Comparison of ENCODE assay signal across 8 mouse cellular contexts in genomic region chr15:77342962-77343526, GRCm38 (mm10). TPM values are rescaled to one million over a fixed set of nuclear protein-coding genes. Genes with fewer than 3 reads are reported as not detected.
DNase-seq lines count a peak whose midpoint lies in the region; ATAC-seq lines count a peak whose summit lies in the region.

No protein-coding gene starts in this region.

- peak; percentile 26 for DNase-seq in heart, adult 8-10 months (ENCODE audit: low spot score)
- no peak for DNase-seq in heart, adult 18-20 months
- DNase-seq in adipocyte (ENCODE audit: low spot score), result no peak
- no peak for DNase-seq in gastrocnemius, postnatal 4 days (ENCODE audit: low spot score in 2 of 2)
- no peak for DNase-seq in gastrocnemius, postnatal 10 days

- peaks cover 21% of the 10 kb centered on the region for H3K4me1 ChIP-seq in hindbrain, embryonic 15.5 days (replicated peaks)
- peaks cover 18% of the 10 kb centered on the region for H3K4me1 ChIP-seq in midbrain, embryonic 12.5 days

- peak overlapping the region; percentile 48 for H3K4me2 ChIP-seq in hindbrain, embryonic 15.5 days
- H3K4me2 ChIP-seq in midbrain, embryonic 12.5 days (replicated peaks), result peak overlapping the region; percentile 51

- peak overlapping the region; percentile 27 for H3K9ac ChIP-seq in hindbrain, embryonic 15.5 days
- peak overlapping the region; percentile 43; the same call in 1 of the 2 replicates for H3K9ac ChIP-seq in midbrain, embryonic 12.5 days (replicated peaks)

- WGBS in hindbrain, embryonic 15.5 days, result 24% methylated on average over 18 of the region's 18 CpGs
- 33% methylated on average over 18 of the region's 18 CpGs for WGBS in midbrain, embryonic 12.5 days

- peak overlapping the region; percentile 13; the same call in 1 of the 2 replicates for H3K4me3 ChIP-seq in hindbrain, embryonic 15.5 days
- H3K4me3 ChIP-seq in midbrain, embryonic 12.5 days, result peak overlapping the region; percentile 23

- ATAC-seq in common myeloid progenitor, adult 5-6 weeks (replicated peaks; ENCODE audit: low read depth, poor library complexity, severe bottlenecking), result 0 out of 2 replicates have a peak, but pooled peaks have one; percentile 9
- ATAC-seq in hindbrain, embryonic 15.5 days (ENCODE audit: low FRiP score, low read depth), result peak; percentile 29; the same call in 1 of the 2 replicates
- ATAC-seq in midbrain, embryonic 12.5 days (ENCODE audit: low FRiP score, low read depth), result 0 out of 2 replicates have a peak, but pooled peaks have one; percentile 19

- no peaks in the 10 kb centered on the region for H3K27me3 ChIP-seq in hindbrain, embryonic 15.5 days
- peaks cover 3% of the 10 kb centered on the region for H3K27me3 ChIP-seq in midbrain, embryonic 12.5 days

- no peaks in the 10 kb centered on the region for H3K36me3 ChIP-seq in hindbrain, embryonic 15.5 days
- H3K36me3 ChIP-seq in midbrain, embryonic 12.5 days, result no peaks in the 10 kb centered on the region

- H3K27ac ChIP-seq in hindbrain, embryonic 15.5 days (replicated peaks), result peak overlapping the region; percentile 56
- peak overlapping the region; percentile 49 for H3K27ac ChIP-seq in midbrain, embryonic 12.5 days (replicated peaks)

- H3K9me3 ChIP-seq in hindbrain, embryonic 15.5 days, result no peaks in the 10 kb centered on the region
- no peaks in the 10 kb centered on the region for H3K9me3 ChIP-seq in midbrain, embryonic 12.5 days

RNA-seq across cellular contexts. Expression of gene Rbfox2, which starts 36.2 kb away (rescaled TPM):
- total RNA-seq in heart, adult 8-10 months (2022), result 100 to 1,000 TPM in 2 of 4 experiments, 10 to 100 TPM in 2; 87.6 to 108 (median 101) TPM
- 10 to 100 TPM; 86.5 to 90.5 TPM for total RNA-seq in heart, adult 18-20 months (2021)
- 1.7 and 2.1 TPM in 2 replicates for total RNA-seq in common myeloid progenitor, adult 5-6 weeks (2017)
- polyA plus RNA-seq in hindbrain, embryonic 15.5 days (2015; fragmentation: Nextera tagmentation; extraction: Ambion mirVana), result 140 and 151 TPM in 2 replicates
- 118 and 130 TPM in 2 replicates for polyA plus RNA-seq in midbrain, embryonic 12.5 days (2016; fragmentation: Nextera tagmentation; extraction: Ambion mirVana)
- total RNA-seq in gastrocnemius, postnatal 4 days (2021), result 100 to 1,000 TPM; 289 to 339 TPM
- 100 to 1,000 TPM; 219 to 240 TPM for total RNA-seq in gastrocnemius, postnatal 10 days (2021)

RNA-seq across cellular contexts. Expression of gene Apol7a, which starts 55.9 kb away (rescaled TPM):
- total RNA-seq in heart, adult 8-10 months (2022), result under 1 TPM in 2 of 4 experiments, not detected in 2; 0.09 to 0.19 TPM
- under 1 TPM in 1 of 2 experiments, not detected in 1; 0.13 TPM for total RNA-seq in heart, adult 18-20 months (2021)
- total RNA-seq in common myeloid progenitor, adult 5-6 weeks (2017), result not detected in 2 replicates
- polyA plus RNA-seq in hindbrain, embryonic 15.5 days (2015; fragmentation: Nextera tagmentation; extraction: Ambion mirVana), result 0.07 TPM in 1 of 2 replicates, not detected in the other
- polyA plus RNA-seq in midbrain, embryonic 12.5 days (2016; fragmentation: Nextera tagmentation; extraction: Ambion mirVana), result not detected in 2 replicates
- total RNA-seq in gastrocnemius, postnatal 4 days (2021), result under 1 TPM; 0.69 to 0.86 TPM
- total RNA-seq in gastrocnemius, postnatal 10 days (2021), result under 1 TPM; 0.14 to 0.29 TPM

Comparison
In these comparisons a context has a peak if more than half of its experiments do, and no peak if none do; other contexts are left out.
1. RNA of gene Rbfox2, which starts 36.2 kb away (total RNA-seq): 289 to 339 TPM in gastrocnemius, postnatal 4 days, 219 to 240 TPM in gastrocnemius, postnatal 10 days, 87.6 to 108 TPM in heart, adult 8-10 months and 86.5 to 90.5 TPM in heart, adult 18-20 months; 1.7 to 2.1 TPM in common myeloid progenitor, adult 5-6 weeks; every median in the first group is over 10 times any median in the second.
2. Peak in every context shown above with its lines, with median percentiles within 50 percentile points of each other: ATAC-seq.